Mouse (Mus musculus) cerebral cortex, adult 2 months (tissue): ENCODE measurements around the gene Cd3g.

ENCODE experiments used
- WGBS: fragments of 180-500 bp; shearing (Covaris S2); methylation state at CpG from one replicate; pipeline ENCODE4 v1.1.7; 2018; 5-methylcytosine and 5-hydroxymethylcytosine counted together

The Cd3g gene

DNA sequence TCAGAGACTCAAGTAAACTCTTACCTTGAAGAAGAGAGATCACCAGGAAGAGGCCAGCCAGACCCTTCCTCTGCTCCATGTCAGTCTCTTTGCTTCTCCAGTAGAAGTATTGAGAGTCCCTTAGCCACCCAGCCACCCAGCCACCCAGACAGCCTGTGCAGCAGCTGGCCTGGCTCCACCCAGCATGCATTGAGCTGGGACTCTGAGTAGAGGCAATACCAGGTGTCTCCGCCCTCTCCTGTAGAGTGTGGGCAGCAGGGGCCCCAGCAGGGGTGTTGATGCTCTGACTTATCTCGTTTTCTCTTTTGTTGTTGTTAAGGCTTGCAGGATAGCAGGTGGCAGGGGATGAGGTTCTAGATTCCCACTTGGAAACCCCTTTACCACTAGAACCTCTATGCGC is at the start of gene Cd3g:
TSS of gene Cd3g (minus strand) at position 190 of the 400 bp plus-strand sequence.
- 68% methylated on average over 3 of the region's 3 CpGs for WGBS

DNA sequence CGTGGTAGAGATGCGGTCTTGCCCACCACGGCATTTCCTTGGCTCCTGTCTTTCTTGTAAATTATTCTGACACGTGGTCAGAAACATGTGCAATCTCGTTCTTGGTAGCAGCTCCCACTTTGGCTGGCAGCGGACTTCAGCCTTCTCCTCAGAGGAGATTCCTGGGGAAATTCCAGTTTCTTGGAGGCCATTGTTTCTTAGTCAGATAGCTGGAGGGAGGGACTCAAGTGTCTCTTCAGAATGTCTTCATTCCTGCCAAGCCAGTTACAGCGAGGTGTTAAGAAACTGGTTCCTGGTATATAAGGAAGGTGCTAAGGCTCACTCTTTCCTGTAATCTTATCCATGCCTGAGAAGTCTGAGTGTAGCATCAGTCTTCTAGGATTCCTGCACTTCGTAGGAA is 47.1 kb upstream of the Cd3g start:
- whole genome bisulfite sequencing = 48% methylated on average over 8 of the region's 8 CpGs

DNA sequence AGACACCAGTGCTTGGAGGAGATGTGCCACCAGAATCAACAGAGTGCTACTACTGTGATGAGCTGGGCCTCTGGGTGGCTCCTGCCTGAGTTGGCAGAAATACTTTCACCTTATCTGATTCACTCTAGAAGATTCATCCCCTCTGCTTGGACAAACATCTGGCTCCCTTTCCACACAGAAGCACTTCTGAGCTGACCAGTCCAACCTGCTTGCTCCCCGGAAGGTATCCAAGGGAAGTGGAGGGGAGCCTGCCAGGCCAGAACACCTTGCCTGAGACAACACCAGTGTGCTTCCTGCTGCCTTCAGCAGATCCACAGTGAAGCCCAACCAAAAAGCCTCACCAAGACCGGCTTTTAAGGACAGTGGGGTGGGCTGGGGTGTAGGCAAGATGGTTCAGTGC is 44.0 kb upstream of the Cd3g start:
- 84% methylated on average over 2 of the region's 2 CpGs for WGBS

DNA sequence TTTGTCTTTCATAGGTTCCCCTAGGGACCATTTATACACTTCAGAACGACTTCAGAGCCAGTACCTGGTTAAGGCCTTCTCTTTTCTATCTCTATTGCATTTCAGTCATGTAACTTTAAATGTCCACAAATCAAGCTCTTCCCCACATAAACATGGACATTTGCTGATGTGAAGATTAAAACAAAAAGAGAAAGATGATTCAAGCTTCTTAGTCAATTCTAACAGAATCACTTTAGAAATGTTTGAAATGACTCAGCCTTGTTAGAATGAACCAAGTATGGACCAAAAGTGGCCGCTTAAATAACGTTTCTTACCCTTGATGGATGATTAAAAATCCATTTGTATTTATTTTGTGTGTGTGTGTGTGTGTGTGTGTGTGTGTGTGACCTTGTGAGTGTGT is 43.4 kb upstream of the Cd3g start:
- WGBS = 62% methylated on average over 3 of the region's 3 CpGs

DNA sequence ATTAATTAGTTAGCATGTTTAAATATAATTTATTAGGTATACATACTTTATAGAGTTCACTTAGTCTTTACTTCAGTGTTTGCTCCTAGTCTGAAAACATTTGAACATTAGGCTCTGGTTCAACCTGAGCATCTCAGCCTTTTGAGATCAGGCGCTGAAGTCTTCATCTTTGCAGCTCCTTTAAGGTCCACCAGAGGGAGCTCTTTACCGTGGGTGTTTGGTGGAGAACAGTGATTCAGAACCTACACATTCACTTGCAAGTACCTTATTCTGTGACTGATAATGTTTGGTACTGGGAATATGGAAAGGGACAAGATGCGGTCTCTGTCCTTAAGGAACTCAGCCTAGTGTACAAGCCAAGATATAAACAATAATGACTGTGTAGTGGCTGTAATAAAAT is 42.6 kb upstream of the Cd3g start:
- 15% methylated on average over 3 of the region's 3 CpGs for WGBS

DNA sequence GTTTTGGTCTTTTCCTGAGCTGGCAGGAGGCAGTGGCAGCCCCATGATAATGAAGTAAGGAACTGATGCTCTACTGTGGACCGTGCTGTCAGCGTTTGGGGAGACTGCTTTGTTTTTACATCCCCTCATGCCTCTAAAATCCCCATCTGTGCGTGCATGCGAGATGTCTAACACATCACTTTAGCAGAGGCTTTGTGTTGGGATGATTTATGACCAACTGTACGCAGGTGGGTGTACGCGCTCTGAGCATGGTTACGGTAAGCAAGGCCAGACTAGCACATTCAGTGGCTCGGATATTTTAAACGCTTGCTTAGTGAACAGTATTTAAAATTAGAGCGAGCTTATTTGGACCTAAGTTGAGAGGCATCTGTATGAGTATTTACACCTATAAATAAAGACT is 37.8 kb upstream of the Cd3g start:
- 48% methylated on average over 11 of the region's 11 CpGs for WGBS

DNA sequence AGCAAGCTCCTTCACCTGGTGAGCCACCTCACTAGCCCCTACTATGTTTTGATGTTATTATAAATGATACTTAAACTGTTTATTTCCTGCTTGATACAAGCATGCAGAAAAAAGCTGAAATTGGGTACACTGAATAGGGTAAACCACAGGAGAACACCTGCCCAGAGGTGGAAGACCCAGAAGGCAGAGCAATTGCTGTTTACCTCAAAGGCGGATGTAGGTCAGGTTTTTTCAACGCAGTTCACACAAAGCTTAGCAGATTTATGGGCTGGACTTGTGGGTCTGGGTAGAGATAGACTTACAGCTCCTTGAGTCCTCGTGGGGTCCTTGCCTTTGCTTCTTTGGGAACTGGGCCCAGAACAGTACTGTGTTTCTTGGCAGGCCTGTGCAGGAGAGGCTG is 35.6 kb upstream of the Cd3g start:
- 76% methylated on average over 3 of the region's 3 CpGs for WGBS

DNA sequence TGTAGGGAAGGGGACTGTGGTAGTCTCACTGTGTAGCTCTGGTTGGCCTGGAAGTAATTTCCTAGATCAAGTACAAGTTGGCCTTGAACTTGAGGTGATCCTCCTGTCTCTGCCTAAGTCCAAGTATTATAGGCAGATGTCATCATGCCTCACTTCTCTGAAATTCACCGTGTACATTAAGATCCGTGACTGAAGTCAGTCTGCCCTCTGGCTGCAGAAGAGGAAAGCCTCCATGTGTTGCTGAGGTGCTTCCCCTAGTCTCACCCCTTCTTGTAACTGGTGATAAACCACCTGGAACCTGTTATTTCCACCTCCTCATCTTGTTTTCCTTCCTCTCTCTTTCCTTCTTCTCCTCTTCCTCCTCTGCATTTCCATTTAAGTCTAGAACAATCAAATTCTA is 34.6 kb upstream of the Cd3g start:
- 36% methylated on average over 2 of the region's 2 CpGs for WGBS

DNA sequence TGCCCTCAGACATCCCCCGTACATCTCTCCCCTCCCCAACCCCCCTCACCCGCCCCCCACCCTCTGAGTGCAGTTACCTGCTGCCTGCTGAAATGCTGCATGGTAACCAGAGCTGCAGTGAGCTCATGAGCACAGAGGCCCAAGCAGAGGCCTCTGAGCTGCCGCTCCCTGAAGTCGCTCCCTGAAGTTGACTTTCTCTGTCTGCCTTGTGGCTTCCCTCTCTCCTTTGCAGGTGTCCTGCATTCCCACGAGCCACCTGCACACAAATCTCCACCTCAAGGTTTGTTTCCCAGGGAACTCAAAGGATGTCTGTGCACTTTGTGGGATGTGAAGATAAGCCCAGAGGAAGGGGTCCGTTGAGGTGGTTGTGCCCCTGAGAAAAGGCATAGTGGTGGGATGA is 31.1 kb upstream of the Cd3g start:
- 56% methylated on average over 6 of the region's 6 CpGs for WGBS

DNA sequence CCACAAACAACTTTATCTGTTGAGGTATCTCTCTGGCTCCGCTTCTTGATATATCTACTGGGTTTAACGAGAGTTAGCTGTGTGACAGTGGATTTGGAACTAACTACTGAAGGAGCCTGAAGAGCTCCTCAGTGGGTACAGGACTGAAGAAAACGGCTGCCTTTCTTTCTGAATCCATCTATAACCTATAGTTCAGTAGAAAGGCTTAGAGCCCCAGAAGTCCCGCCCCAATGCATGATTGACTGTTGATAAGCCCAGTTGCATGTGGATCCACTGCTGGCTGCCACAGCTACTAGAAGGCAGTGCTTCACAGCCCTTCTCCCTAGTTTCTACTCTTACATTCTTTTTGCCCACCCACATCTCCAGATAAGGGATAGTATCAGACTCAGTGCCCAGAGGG is 30.2 kb upstream of the Cd3g start:
- 68% methylated on average over 4 of the region's 4 CpGs for WGBS

DNA sequence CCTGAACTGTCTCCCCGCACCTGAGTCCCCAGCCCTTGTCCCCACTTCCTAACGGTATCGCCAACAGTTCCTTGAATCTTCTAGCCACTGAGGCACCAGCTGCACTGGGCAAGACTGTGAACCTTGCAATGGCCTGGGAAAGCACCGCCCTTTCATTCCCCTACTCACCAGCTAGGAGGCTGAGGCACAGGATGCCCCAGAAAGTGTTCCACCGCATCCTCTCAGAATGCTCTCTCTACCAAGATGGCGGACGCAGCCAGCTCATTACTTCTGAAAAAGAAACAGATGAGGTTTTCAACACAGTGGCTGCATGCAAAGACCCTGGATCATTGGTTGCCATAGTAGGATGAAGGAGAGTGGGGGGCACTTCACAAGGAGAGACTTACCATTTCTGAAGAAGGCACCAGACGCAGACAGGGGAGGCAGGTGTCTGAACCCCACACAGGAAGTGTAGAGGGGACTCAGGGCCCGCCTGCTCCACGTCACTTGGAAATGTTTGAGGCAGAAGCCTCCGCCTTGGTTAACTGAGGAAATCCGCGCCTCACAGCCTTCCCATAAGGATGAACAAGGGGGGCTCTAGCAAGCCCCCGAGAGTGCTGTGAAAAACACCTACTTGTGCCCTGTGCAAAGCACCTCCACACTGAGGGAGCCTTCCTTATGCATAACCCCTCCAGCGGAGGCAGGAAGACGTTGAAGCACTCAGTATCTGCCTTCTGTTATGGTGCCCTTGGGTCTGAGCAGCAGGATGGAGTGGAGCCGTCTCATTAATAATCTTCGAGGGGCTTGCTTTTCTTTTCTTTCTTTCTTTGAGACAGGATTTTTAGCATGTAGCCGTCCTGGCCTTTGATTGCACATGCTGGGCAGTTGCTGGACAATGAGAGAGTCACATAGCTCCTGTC is 29.2 kb upstream of the Cd3g start, which contains the start of gene Cd3e:
TSS of gene Cd3e (minus strand) at position 448 of the 899 bp plus-strand sequence.
- WGBS = 87% methylated on average over 19 of the region's 19 CpGs

DNA sequence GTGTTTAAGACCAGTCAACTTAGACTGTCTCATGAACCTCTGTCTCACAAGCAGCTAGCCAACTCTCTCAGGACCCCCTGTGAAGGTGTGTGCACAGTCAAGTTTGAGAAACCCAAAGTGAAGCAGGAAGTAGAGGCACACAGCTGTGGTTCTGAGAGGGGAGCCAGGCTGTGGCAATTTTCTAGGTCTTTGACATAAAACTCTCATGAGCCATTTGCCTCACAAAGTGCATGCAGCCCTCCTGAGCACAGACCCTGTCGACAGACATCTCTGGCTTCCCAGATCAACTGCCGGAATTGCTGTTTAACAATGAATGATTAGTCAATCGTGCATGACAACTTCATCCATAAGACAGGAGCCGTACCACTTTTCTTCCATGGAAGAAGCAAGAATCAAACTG is 28.1 kb upstream of the Cd3g start:
- 81% methylated on average over 4 of the region's 4 CpGs for WGBS

DNA sequence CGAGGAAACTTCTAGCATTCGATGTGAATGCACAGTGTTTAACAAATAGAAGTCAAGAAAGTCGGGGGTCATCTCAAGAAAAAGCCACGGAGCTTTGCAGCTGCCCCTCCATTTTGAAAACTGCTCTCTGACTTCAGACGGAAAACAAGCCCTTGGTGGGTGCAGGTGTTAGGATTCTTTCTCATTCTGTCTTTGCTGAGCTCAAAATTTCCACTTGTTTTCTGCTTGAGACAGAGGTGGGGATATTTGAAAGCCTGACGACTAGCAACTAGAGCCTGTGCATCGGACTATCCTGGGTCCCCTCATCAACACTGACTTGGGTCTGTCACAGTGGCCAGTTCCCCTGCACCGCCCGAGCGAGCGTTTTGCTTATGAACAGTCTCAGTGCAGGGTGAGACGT is 27.2 kb upstream of the Cd3g start:
- 78% methylated on average over 12 of the region's 12 CpGs for WGBS

DNA sequence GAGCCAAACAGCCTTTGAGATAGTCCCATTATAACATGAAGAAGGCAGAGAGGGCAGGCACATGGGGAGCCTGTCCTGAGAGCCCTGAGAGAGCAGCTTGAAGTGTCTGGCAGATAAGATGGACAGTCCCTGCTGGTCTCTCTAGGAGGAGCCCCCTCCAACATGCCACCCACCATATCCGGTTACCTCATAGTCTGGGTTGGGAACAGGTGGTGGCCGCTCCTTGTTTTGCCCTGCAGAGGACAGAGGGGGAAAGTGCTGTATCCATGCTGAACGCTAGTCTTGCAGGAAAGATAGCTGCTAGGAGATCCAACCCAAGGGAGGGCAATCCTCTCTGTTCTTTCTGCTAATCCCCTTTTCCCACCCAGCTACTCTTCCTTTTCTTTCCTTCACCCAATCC is 20.0 kb upstream of the Cd3g start:
- WGBS = 82% methylated on average over 3 of the region's 3 CpGs

DNA sequence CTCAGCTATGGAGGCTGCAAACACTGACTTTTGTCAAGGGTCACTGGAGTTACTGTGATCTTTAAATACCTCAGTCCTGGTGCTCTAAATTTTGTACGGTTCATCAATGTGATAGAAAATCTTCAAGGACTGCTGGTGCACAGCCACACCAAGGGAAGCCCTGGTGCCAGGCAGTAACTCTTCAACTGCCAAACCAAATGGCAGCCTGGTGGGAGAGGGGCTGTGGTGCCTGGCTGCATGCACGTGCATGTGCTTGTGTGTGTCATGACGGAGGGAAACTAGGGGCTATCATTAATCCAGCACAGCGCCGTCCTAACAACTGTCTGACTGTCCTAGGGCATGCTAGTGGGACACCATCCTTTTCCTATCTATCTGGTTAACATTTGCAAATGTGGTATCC is 19.5 kb upstream of the Cd3g start:
- WGBS = 77% methylated on average over 5 of the region's 5 CpGs

DNA sequence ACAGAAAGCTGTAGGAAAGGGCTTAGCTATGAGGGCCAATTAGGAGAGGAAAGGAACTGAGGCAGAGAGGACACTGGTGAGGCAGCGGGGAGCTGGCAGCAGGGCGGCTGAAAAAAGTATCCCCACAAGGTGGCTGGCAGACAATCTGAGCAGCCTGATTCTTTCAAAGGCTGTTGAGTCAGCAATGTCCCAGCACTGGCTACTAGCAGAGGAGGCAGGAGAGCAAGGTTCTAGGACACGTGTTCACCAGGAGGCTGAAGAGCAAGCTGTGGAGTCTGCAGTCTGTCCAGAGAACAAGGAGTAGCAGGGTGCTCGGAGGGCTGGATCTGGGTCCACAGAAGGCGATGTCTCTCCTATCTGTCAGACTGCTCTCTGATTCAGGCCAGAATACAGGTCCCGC is 18.9 kb upstream of the Cd3g start:
- 59% methylated on average over 6 of the region's 6 CpGs for WGBS

DNA sequence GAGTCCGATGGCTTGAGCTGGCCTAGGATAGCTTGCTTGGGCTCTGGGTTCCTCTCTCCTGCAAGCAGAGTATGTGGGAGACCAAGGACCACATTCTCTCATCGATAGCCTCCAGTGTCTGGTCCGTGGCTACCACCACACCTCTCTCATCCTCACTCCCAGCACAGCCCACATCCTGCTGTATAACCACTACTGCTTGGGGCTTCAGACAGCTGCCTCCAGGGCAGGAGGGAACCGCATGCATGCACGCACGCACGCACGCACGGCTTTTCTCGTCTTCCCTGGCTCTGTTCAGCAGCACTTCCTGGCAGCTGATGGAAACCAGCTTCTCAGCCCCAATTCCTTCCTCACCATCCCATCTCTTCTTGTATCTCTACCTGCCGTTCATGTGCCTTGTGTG is 17.9 kb upstream of the Cd3g start:
- 78% methylated on average over 11 of the region's 11 CpGs for WGBS

DNA sequence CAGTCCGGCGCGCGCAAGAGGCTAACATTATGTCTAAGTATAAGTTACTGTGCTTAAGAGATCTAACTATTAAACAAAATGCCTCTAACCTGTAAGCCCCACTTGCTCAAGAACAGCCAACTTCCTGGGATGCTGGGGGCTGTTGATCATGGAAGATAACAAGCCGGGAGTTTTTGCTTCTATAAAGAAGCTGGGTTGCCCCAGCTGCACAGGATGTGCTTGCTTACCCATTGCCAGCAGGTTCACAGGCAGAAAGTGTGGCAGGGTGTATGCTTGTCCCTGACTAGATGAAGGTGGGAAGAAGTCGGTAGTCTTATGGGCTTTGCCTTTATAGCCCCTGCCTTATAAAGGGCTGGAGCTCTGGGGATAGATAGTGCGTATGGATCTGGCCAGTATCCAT is 16.4 kb upstream of the Cd3g start:
- 96% methylated on average over 7 of the region's 7 CpGs for WGBS

DNA sequence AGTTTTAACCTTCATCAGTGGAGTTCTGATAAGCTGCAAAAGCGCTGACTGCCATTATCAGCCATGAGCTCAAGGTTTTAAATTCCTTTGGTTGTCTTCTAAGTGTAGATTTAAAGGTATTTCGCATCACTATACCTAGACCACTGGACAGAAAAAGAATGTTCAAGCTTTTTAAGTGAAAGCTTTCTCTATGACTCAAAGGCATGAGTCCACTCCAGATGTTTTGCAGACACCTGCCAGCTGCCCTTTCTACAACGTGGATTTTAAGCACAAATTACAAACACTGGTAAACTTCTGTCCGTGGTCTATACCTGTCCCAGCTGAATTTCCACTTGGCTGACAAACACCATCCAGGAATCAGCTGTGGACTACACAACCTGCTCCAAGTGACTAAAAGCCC is 14.7 kb upstream of the Cd3g start:
- 90% methylated on average over 4 of the region's 4 CpGs for WGBS

DNA sequence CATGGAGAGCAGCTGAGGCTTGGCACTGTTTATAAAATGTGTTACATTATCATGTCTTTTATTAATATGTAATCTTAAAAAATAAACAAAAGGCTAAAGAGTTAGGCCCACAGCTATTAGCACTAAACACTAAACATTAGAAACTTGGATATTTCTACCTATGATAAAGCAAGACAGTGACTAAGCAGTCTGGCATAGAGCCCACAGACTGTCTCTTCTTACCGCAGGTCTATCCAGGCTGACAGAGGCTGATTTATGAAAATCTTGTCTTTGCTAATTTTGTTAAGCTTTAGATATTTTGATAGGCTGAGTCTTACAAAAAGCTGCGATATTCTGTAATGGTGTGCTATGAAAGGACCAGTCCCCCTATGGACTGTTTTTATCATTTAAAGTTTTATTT is 13.0 kb upstream of the Cd3g start:
- WGBS = 76% methylated on average over 2 of the region's 2 CpGs

DNA sequence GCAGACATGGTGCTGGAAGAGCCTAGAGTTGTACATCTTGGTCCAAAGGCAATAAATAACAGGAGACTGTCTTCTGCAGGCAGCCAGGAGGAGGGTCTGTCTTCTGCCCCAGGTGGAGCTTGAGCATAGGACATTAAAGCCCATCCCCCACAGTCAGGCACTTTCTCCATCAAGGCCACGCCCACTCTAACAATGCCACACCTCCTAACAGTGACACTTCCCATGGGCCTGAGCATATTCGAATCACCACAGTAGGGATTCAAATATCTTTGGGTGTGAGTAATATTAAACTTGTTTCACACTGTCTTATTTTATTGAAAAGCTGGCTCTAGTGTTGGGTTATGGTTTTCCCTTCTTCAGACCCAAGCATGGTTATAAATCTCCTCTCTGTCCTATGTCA is 11.6 kb upstream of the Cd3g start:
- WGBS = 77% methylated on average over 2 of the region's 2 CpGs

DNA sequence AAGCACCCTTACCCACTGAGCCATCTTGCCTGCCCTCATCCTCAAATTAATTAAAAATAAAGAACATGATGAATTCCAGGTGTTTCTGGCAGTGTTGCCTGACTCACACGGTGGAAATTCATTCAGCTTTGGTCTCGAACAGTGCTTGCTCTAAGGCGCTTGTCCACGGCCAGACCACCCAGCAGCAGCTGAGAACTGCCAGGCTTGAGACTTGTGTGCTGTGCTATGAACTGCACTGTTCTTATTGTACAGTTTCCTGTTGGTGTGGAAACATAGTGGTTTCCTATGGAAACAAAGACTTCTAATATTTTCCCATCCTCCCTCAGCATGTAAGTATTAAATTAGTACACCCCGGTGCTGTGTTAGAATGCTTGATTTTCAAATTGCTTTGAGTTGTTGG is 6.7 kb upstream of the Cd3g start:
- WGBS = 61% methylated on average over 5 of the region's 5 CpGs

DNA sequence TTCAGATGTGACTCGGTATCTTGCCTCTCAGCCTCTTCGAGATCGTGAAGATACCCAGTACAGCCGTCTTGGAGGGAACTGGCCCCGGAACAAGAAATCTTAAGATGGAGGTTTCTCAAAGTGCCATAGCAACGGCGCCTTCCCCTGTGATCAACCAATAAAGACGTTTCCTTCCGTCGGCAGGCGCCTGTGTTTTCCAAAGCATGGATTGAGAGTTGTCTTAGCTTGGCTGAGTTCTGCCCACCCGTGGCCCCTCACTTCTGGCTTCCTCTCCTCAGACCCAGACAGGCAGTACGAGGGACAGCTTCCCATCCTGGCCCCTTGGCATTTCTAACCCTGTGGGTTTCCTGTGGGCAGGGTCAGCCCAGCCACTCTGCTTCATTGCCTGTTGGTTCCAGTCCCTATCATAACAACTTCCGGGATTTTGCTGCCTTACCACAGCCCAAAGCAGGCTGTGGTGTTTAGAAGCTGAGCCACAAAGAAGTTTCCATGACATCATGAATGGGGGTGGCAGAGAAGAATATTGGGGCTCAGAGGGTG is 6.1 kb upstream of the Cd3g start:
- 56% methylated on average over 14 of the region's 14 CpGs for WGBS

DNA sequence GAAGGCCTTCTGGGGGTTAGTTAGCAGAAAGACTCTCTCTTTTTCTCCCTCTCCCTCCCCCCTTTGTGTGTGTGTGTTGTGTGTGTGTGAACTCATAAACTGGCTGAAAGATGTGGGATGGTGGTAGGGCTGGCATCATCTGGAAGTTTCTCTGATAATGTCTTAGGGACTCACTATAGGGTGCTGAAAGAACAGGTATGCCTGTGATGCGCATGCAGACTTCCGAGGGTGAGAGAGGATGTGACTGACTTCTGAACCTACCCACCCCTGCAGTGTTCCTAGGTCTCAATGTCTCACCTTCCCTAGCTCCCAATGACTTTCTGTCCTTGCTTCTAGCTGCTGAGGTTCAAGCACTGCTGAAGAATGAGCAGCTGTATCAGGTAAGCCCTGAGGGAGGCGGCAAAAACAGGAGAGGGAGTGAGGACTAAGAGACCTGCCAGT is 5.5 kb upstream of the Cd3g start:
- WGBS = 80% methylated on average over 3 of the region's 3 CpGs
